Mouse (Mus musculus): ENCODE data around the gene Kctd4. TPM values are rescaled to one million over a fixed set of nuclear protein-coding genes. Genes with fewer than 3 reads are reported as not detected.
A peak's percentile ranks its signal among the peaks of the same experiment; 100 is the strongest.

Kctd4 gene
- polyA plus RNA-seq, 1 experiment from 2014 or later, result 0.36 TPM

- Histone ChIP-seq H3K27ac (ENCODE audit: low read length) (no peak overlapping the region), H3K4me1 (replicated peaks; ENCODE audit: control insufficient read depth, insufficient read depth, low read length) (peaks cover 13% of the 10 kb centered on the region), H3K9me3 (ENCODE audit: control insufficient read depth, low read length) (no peaks in the 10 kb centered on the region), H3K9ac (ENCODE audit: low read length) (no peak overlapping the region), H3K36me3 (ENCODE audit: control insufficient read depth, insufficient read depth, low read length) (no peaks in the 10 kb centered on the region), H3K4me3 (ENCODE audit: low read length) (no peak overlapping the region), H3K4me2 (ENCODE audit: low read depth, low read length) (no peak overlapping the region), H3K27me3 (ENCODE audit: control insufficient read depth, insufficient read depth, low read depth, low read length) (no peaks in the 10 kb centered on the region)
- no peak for ATAC-seq (ENCODE audit: low read depth)
- 92% methylated on average over 1 of the region's 1 CpGs for WGBS
Observed at GRCm38 (mm10) chr14:76008174-76008573, 53.4 kb downstream of the Kctd4 start.

GRCm38 (mm10) chr14:76009185-76009584, 54.4 kb downstream of the Kctd4 start:
- H3K4me3 ChIP-seq (ENCODE audit: low read length), result peak overlapping the region; percentile 98
- H3K4me2 ChIP-seq (ENCODE audit: low read depth, low read length), result peak overlapping the region; percentile 73
- H3K9me3 ChIP-seq (ENCODE audit: control insufficient read depth, low read length), result no peaks in the 10 kb centered on the region
- peaks cover 13% of the 10 kb centered on the region for H3K4me1 ChIP-seq (replicated peaks; ENCODE audit: control insufficient read depth, insufficient read depth, low read length)
- H3K27ac ChIP-seq (ENCODE audit: low read length), result no peak overlapping the region
- H3K9ac ChIP-seq (ENCODE audit: low read length), result no peak overlapping the region
- 84% methylated on average over 5 of the region's 5 CpGs for WGBS
- H3K27me3 ChIP-seq (ENCODE audit: control insufficient read depth, insufficient read depth, low read depth, low read length), result no peaks in the 10 kb centered on the region
- no peak for ATAC-seq (ENCODE audit: low read depth)
- H3K36me3 ChIP-seq (ENCODE audit: control insufficient read depth, insufficient read depth, low read length), result no peaks in the 10 kb centered on the region

- peak within 1 kb of the TSS; percentile 90 for H3K9ac ChIP-seq (ENCODE audit: low read length)
- H3K4me1 ChIP-seq (replicated peaks; ENCODE audit: control insufficient read depth, insufficient read depth, low read length), result peaks cover 13% of the 10 kb centered on the region
- no peaks in the 10 kb centered on the region for H3K36me3 ChIP-seq (ENCODE audit: control insufficient read depth, insufficient read depth, low read length)
- peak within 1 kb of the TSS; percentile 98 for H3K4me3 ChIP-seq (ENCODE audit: low read length)
- no peaks in the 10 kb centered on the region for H3K9me3 ChIP-seq (ENCODE audit: control insufficient read depth, low read length)
- under 1% methylated on average over 67 of the region's 67 CpGs for WGBS
- H3K27me3 ChIP-seq (ENCODE audit: control insufficient read depth, insufficient read depth, low read depth, low read length), result no peaks in the 10 kb centered on the region
- peak within 1 kb of the TSS; percentile 73 for H3K4me2 ChIP-seq (ENCODE audit: low read depth, low read length)
- peak within 1 kb of the TSS; percentile 81 for H3K27ac ChIP-seq (ENCODE audit: low read length)
- peak; percentile 96 for ATAC-seq (ENCODE audit: low read depth)
Observed at GRCm38 (mm10) chr14:76010102-76011061, 55.6 kb downstream of the Kctd4 start, which contains the start of gene Gtf2f2. Gene Gtf2f2 (minus strand): TSS chr14:76010865.

DNA sequence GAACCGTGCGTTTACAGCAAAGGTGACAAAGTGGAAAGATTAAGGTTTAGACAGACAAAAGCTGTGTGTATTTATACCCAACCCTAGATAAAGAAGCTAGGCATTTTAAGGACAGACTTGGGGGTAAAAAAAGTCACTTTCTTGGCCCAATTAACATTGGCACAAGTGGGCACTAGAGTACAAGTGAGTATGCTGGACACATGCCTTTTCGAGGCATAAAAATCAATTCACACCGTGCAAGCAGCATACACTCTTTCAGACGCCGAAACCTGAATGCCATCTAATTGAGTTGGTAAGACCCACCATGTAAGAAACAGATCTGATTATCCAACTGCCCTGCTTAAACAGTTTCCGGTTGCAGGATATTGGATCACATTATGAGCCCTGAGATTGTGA, 56.3 kb downstream of the Kctd4 start:
- Histone ChIP-seq H3K4me3 (ENCODE audit: low read length) (peak overlapping the region; percentile 98), H3K9ac (ENCODE audit: low read length) (peak overlapping the region; percentile 90), H3K36me3 (ENCODE audit: control insufficient read depth, insufficient read depth, low read length) (no peaks in the 10 kb centered on the region), H3K9me3 (ENCODE audit: control insufficient read depth, low read length) (no peaks in the 10 kb centered on the region), H3K27me3 (ENCODE audit: control insufficient read depth, insufficient read depth, low read depth, low read length) (no peaks in the 10 kb centered on the region), H3K4me1 (replicated peaks; ENCODE audit: control insufficient read depth, insufficient read depth, low read length) (peaks cover 13% of the 10 kb centered on the region), H3K4me2 (ENCODE audit: low read depth, low read length) (peak overlapping the region; percentile 73), H3K27ac (ENCODE audit: low read length) (no peak overlapping the region)
- WGBS, result 30% methylated on average over 7 of the region's 7 CpGs
- ATAC-seq (ENCODE audit: low read depth), result no peak; the same call in 1 of the 2 replicates

- no peaks in the 10 kb centered on the region for H3K36me3 ChIP-seq (ENCODE audit: control insufficient read depth, insufficient read depth, low read length)
- peaks cover 8% of the 10 kb centered on the region for H3K4me1 ChIP-seq (replicated peaks; ENCODE audit: control insufficient read depth, insufficient read depth, low read length)
- no peak overlapping the region for H3K27ac ChIP-seq (ENCODE audit: low read length)
- 45% methylated on average over 2 of the region's 2 CpGs for WGBS
- no peaks in the 10 kb centered on the region for H3K27me3 ChIP-seq (ENCODE audit: control insufficient read depth, insufficient read depth, low read depth, low read length)
- no peak overlapping the region for H3K9ac ChIP-seq (ENCODE audit: low read length)
- H3K4me3 ChIP-seq (ENCODE audit: low read length), result no peak overlapping the region
- no peak overlapping the region for H3K4me2 ChIP-seq (ENCODE audit: low read depth, low read length)
- H3K9me3 ChIP-seq (ENCODE audit: control insufficient read depth, low read length), result no peaks in the 10 kb centered on the region
- ATAC-seq (ENCODE audit: low read depth), result no peak
Observed at GRCm38 (mm10) chr14:76014331-76014730, 59.5 kb downstream of the Kctd4 start.

Other genes with a start within 250 kb of the Kctd4 start
- gene Cog3, start 200.5 kb upstream of the Kctd4 start, polyA plus RNA-seq (2015; fragmentation: Nextera tagmentation; extraction: Ambion mirVana), result 19.9 and 21.0 TPM in 2 replicates
- gene Slc25a30, start 168.0 kb upstream of the Kctd4 start, polyA plus RNA-seq (2015; fragmentation: Nextera tagmentation; extraction: Ambion mirVana), result 3.3 and 3.5 TPM in 2 replicates
- gene Tpt1, start 109.9 kb upstream of the Kctd4 start, polyA plus RNA-seq (2015; fragmentation: Nextera tagmentation; extraction: Ambion mirVana), result 979 and 987 TPM in 2 replicates
- 26.3 and 29.5 TPM in 2 replicates for gene Gtf2f2, start 55.9 kb downstream of the Kctd4 start, polyA plus RNA-seq (2015; fragmentation: Nextera tagmentation; extraction: Ambion mirVana)
- gene Gpalpp1, start 155.8 kb downstream of the Kctd4 start, polyA plus RNA-seq (2015; fragmentation: Nextera tagmentation; extraction: Ambion mirVana), result 12.9 and 13.7 TPM in 2 replicates
- gene Nufip1, start 155.9 kb downstream of the Kctd4 start, polyA plus RNA-seq (2015; fragmentation: Nextera tagmentation; extraction: Ambion mirVana), result 13.1 and 13.3 TPM in 2 replicates